Mouse (Mus musculus) lung, adult 2 months (tissue): ENCODE results near the gene Nme7. TPM values are rescaled to one million over a fixed set of nuclear protein-coding genes. Genes with fewer than 3 reads are reported as not detected.

Experiments used
- DNase-seq: peaks from one replicate; pipeline ENCODE4 v3.0.0; 2022
- H3K4me1 ChIP-seq: fragments of 200-500 bp; 2 replicates; pipeline ENCODE4 v1.6.1; 2011; ENCODE audit warnings: low read length; ENCODE audit not compliant: control insufficient read depth, insufficient read depth
- H3K4me3 ChIP-seq: fragments of 200-500 bp; replicated peaks from 2 replicates; pipeline ENCODE3; 2011; ENCODE audit warnings: low read depth, mild to moderate bottlenecking, control low read depth, low read length; ENCODE audit errors: extremely low read depth
- CTCF ChIP-seq: fragments of 200-500 bp; IDR thresholded peaks from 2 replicates; pipeline ENCODE4 v1.5.1; 2011; ENCODE audit warnings: mild to moderate bottlenecking, low read length, control low read depth; ENCODE audit not compliant: insufficient read depth
- POLR2A ChIP-seq: fragments of 200-500 bp; IDR thresholded peaks from 2 replicates; pipeline ENCODE4 v1.6.1; 2011; ENCODE audit warnings: low read depth, mild to moderate bottlenecking, control low read depth, low read length, borderline replicate concordance; ENCODE audit errors: extremely low read depth
- WGBS: fragments of 180-500 bp; shearing (Covaris S2); methylation state at CpG from one replicate; pipeline ENCODE4 v1.1.7; 2018; 5-methylcytosine and 5-hydroxymethylcytosine counted together
- polyA plus RNA-seq: library from polyadenylated mRNA; depleted of rRNA; stranded (reverse); fragments of >200 nt; gene quantifications from 2 replicates; pipeline ENCODE4 v1.2.3, GENCODE M21; 2012; rRNA removed

The Nme7 gene
- polyA plus RNA-seq: 3.0 and 5.0 TPM in 2 replicates

DNA sequence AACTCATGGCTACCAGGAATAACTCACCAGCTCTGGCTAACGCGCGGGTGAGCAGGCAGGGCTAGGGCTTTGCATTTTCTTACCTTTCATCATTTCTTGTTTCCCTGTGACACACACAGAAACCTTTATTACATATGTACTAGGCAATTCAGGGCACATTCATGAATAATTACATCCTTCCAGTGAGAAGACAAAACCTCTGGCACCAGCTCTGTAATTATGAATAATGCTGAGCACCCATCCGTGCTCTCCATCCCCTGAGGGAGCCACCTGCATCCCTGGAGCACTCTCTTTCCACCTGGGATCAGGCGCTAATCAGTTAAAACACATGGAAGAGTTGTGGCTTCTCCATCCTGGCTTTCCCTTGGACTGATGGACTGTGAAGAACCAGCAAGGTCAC lies at the start of gene Nme7:
Gene Nme7 (plus strand): TSS at position 301 of the 400 bp plus-strand sequence.
- DNase-seq: no peak
- TF ChIP-seq CTCF (no peak), POLR2A (no peak)
- WGBS: 83% methylated on average over 5 of the region's 5 CpGs
- Histone ChIP-seq H3K4me1 (0 out of 2 replicates have a peak, but pooled peaks cover 3% of the 10 kb centered on the region), H3K4me3 (no peak within 1 kb of the TSS)

DNA sequence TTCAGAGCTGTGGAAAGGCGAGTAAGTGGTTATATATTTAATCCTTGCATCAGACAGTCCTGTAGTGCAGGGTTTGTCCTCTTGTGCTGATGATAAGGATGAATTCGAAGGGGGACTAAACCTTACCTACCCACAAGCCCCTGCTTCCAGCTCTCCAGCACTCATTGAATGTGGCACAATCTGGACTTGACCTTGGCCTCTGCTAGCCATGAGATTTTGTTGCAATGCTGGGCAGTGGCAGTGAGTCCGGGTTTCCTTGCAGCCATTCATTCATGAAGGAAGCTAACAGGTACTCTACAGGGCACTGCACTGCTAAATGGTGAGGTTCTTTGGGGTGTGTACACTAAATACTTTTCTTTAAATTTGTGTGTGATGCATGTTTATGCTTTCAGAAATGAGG lies 49.1 kb upstream of the Nme7 start:
- WGBS: 78% methylated on average over 3 of the region's 3 CpGs
- DNase-seq: no peak
- no peak overlapping the region for H3K4me3 ChIP-seq
- H3K4me1 ChIP-seq: peaks cover 6% of the 10 kb centered on the region; the same call in 1 of the 2 replicates
- TF ChIP-seq CTCF: no peak
- TF ChIP-seq POLR2A: no peak

DNA sequence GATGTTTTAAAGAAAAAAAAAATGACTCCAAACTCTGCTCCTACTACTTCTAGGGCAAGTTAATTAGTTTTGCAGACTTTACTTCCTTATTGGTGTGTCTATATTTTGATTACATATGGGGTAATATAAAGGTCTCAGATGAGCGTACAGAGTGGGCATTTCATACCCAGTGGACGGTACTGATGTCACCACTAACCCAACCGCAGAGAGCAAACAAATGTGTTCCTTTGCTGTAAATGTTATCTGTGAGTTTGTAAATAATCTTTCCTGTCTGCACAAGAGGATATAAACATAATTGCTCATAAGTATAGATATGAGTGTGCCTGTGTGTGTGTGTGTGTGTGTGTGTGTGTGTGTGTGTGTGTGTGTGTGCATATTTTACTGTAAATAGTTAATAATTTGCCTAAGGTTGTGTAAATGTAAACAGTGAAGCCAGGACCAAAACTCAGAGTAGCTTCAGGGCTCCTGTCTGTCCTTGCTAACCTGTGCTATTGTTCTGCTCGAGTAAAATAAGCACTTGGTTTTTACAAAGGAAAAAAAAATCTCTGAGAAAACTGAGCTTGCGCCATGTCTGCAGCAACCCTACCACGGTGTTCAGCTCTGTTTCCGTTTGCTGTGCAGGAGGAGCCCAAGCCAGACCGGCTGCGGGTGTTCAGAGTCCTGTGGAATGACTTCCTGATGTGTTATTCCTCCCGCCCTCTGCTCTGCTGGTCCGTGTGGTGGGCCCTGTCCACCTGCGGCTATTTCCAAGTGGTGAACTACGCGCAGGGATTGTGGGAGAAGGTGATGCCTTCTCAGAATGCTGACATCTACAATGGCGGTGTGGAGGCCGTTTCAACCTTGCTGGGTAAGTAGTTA lies 43.5 kb upstream of the Nme7 start:
- DNase-seq: no peak
- Histone ChIP-seq H3K4me1 (no peaks in the 10 kb centered on the region), H3K4me3 (no peak overlapping the region)
- TF ChIP-seq CTCF (no peak), POLR2A (no peak)
- WGBS: 48% methylated on average over 16 of the region's 16 CpGs

DNA sequence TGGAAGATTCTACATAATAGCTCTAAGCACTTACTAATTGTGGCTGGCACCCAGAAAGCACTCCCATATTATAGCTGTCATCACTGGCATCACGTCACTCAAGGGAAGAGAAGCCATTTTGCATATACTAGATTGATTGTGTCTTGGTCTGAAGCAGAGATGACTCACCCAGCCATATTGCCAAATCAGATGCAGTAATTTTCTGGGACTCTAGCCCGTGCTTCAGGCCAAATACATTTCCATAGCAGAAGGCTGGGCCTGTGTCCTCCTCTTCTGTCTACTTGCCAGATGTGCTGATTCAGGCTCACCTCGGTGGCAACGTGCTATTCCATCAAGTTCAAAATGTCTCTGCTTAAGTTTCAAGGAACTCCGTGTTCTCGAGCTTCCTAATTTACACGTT lies 42.4 kb upstream of the Nme7 start:
- no peak for DNase-seq
- no peak for TF ChIP-seq CTCF
- no peak for TF ChIP-seq POLR2A
- 72% methylated on average over 7 of the region's 7 CpGs for WGBS

DNA sequence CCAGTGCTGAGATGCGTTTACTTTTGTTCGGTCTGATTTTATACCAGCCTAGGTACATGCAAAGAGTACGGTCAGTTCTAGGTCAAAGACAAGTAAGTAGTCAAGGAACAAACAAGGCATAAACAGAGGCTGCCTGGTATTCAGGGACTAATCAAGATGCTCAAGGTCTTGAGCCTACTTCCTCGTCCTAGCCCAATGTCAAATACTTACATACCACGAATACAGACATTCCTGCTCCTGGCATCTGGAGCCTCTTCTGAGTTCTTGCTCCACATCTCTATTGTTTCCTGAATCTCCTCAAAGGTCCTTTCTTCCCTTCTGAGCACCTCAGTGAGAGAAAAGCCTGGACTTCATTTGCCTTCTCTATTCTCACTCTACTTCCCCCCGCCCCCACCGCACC lies 33.0 kb upstream of the Nme7 start:
- H3K4me1 ChIP-seq: peaks cover 3% of the 10 kb centered on the region; the same call in 1 of the 2 replicates
- TF ChIP-seq CTCF (no peak), POLR2A (no peak)
- no peak overlapping the region for H3K4me3 ChIP-seq
- 84% methylated on average over 7 of the region's 7 CpGs for WGBS
- DNase-seq: no peak

More for the DNA sequence above, 42.4 kb upstream of the Nme7 start:
- Histone ChIP-seq H3K4me3 (no peak overlapping the region), H3K4me1 (no peaks in the 10 kb centered on the region)

DNA sequence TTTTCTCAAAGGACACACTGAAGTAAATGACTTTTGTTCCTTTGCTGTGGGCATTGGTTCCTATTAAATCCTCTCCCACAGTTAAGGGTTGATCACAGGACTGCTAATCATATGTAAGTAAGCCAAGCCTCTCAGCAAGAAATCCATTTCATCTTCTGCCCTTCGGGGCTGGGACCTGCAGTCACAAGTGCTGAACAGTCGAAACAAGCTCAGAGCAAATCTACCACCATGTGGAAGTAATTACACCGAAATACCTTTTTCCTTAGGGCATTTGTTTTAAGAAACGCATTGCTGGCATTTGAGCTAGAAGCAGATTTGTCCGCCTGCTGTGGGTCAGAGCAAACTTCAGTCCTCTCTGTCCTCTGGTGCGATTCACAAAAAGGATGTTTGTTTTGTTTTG lies 30.3 kb upstream of the Nme7 start:
- no peak for DNase-seq
- TF ChIP-seq CTCF (no peak), POLR2A (no peak)
- Histone ChIP-seq H3K4me1 (peaks cover 3% of the 10 kb centered on the region; the same call in 1 of the 2 replicates), H3K4me3 (no peak overlapping the region)
- WGBS: 76% methylated on average over 6 of the region's 6 CpGs

DNA sequence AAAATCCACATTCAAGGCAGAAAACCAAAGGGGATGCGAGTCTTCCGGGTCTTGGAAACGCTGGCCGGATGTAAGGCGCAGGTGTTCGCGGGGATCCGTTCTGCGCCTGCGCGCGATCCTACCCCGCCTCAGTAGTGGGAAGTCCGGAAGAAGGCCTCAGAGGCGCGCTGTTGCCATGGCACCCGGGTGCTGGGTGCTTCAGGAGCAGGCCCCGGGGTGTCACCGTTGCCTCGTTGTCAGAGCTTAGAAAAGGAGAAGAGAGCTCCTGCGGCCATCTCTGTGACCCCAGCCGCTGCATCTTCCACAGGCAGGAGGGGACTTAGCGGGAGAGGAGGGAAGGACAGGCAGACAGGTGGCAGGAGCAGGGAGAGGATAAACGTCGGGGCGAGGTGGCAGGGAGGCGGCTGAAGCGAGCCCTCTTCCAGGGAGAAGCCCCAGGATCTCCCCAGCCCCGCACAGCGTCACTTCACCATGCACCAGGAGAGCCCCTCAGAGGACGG lies 28.4 kb upstream of the Nme7 start, which contains the start of gene Ccdc181:
Gene Ccdc181 (plus strand): TSS at position 131 of the 500 bp plus-strand sequence.
- Histone ChIP-seq H3K4me1 (peaks cover 3% of the 10 kb centered on the region; the same call in 1 of the 2 replicates), H3K4me3 (peak within 1 kb of the TSS; percentile 87)
- TF ChIP-seq CTCF (no peak), POLR2A (peak; percentile 61; the same call in 1 of the 2 replicates)
- DNase-seq: peak; percentile 90
- WGBS: under 1% methylated on average over 31 of the region's 31 CpGs

DNA sequence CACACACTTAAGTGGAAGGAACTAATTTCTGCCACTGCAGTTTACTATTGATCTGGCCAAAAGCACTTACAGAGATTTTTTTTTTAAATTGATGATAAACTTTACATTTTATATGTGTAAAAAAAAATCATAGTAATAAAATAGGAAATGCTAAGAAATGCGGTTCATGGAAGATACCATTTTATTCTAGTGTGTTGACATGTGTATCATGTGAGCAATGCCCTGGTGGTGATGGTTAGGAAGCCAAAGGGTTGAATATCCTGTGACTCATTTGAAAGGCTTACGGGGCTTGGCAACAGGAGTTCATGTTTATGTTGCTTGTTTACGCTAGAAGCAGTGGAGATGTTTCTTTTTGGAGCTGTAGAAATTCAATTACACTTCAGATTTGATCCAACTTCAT lies 27.4 kb upstream of the Nme7 start:
- Histone ChIP-seq H3K4me1 (peaks cover 3% of the 10 kb centered on the region; the same call in 1 of the 2 replicates), H3K4me3 (no peak overlapping the region)
- WGBS: 83% methylated on average over 3 of the region's 3 CpGs
- TF ChIP-seq CTCF: no peak
- no peak for TF ChIP-seq POLR2A
- no peak for DNase-seq

DNA sequence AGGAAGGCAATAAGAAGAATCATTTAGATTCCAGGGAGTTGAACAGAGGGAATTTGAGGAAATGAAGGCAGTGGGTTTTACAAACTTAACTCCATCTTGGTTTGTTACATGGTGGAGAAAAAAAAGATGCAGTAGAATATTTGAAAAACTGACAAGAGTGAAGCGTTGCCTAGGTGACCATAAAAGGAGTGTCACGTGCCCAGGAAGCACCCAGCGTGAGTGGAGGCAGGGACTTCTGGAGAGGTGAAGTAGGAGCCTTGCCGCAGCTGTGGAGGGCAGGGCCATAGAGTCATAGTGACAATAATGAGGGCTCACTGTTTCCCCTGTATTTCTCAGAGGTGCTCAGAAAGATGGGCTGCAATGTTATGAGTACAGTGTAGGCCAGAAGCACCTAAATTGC lies 24.6 kb upstream of the Nme7 start:
- WGBS: 50% methylated on average over 4 of the region's 4 CpGs
- peaks cover 3% of the 10 kb centered on the region; the same call in 1 of the 2 replicates for H3K4me1 ChIP-seq
- DNase-seq: no peak
- TF ChIP-seq CTCF (no peak), POLR2A (no peak)
- no peak overlapping the region for H3K4me3 ChIP-seq

DNA sequence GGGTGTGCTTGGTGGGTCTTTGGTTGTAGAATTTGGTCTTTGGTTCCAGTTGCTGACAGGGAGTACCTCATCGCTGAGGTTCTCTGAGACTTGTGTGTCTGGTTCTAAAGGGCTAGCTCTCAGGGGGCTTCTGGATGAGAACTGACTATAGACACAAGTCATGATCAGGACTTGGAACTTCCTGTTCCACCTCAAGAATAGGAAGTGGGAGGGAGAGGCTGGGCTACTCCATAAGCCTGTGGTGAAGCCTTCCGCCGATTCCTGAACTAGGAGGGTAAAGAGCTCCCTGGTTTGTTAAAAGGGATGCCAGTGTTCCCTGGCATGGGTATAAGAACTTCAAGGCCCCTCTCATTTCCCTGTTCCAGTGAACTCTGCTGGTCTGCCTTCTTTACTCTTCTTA lies 19.9 kb upstream of the Nme7 start:
- 88% methylated on average over 3 of the region's 3 CpGs for WGBS
- Histone ChIP-seq H3K4me1 (no peaks in the 10 kb centered on the region), H3K4me3 (no peak overlapping the region)
- DNase-seq: no peak
- TF ChIP-seq POLR2A (no peak), CTCF (no peak)
